Mouse (Mus musculus) midbrain, postnatal 0 days (tissue): ENCODE results near the gene Olfr26. TPM values are rescaled to one million over a fixed set of nuclear protein-coding genes. Genes with fewer than 3 reads are reported as not detected.

ENCODE experiments used
- ATAC-seq: fragments of 200-750 bp; cut with Nextera tagmentation; 2 replicates; pipeline ENCODE4 v1.8.0; 2017; ENCODE audit warnings: moderate number of reproducible peaks, mild to moderate bottlenecking, moderate TSS enrichment, moderate library complexity; ENCODE audit not compliant: low FRiP score
- DNase-seq: peaks from one replicate; pipeline ENCODE4 v3.0.0-alpha.2; 2015; ENCODE audit warnings: low spot score
- H3K27ac ChIP-seq: fragments of 300-500 bp; sonication (generic); 2 replicates; pipeline ENCODE4 v1.5.1; 2014; ENCODE audit warnings: low read depth, mild to moderate bottlenecking, low read length, mixed read lengths
- H3K27me3 ChIP-seq: fragments of 300-500 bp; sonication (generic); 2 replicates; pipeline ENCODE4 v1.6.1; 2014; ENCODE audit warnings: low read length, control low read depth, mixed read lengths; ENCODE audit not compliant: insufficient read depth
- H3K36me3 ChIP-seq: fragments of 300-500 bp; sonication (generic); 2 replicates; pipeline ENCODE4 v1.6.1; 2014; ENCODE audit warnings: low read length, control low read depth, mixed read lengths; ENCODE audit not compliant: insufficient read depth
- H3K4me1 ChIP-seq: fragments of 300-500 bp; sonication (generic); 2 replicates; pipeline ENCODE4 v1.6.1; 2014; ENCODE audit warnings: mild to moderate bottlenecking, control low read depth, antibody characterized with exemption, low read length, mixed read lengths; ENCODE audit not compliant: insufficient read depth
- H3K4me2 ChIP-seq: fragments of 300-500 bp; sonication (generic); 2 replicates; pipeline ENCODE4 v1.6.1; 2014; ENCODE audit warnings: low read depth, mild to moderate bottlenecking, low read length, mixed read lengths; ENCODE audit not compliant: poor library complexity, severe bottlenecking
- H3K4me3 ChIP-seq: fragments of 300-500 bp; sonication (generic); 2 replicates; pipeline ENCODE4 v1.5.1; 2014; ENCODE audit warnings: low read depth, mild to moderate bottlenecking, low read length, moderate library complexity
- H3K9ac ChIP-seq: fragments of 300-500 bp; sonication (generic); replicated peaks from 2 replicates; pipeline ENCODE4 v1.6.1; 2014; ENCODE audit warnings: mild to moderate bottlenecking, low read length, moderate library complexity, mixed read lengths; ENCODE audit not compliant: poor library complexity, severe bottlenecking
- H3K9me3 ChIP-seq: fragments of 300-500 bp; sonication (generic); 2 replicates; pipeline ENCODE4 v1.6.1; 2016; ENCODE audit warnings: low read length, control low read depth
- CTCF ChIP-seq: IDR thresholded peaks from 2 replicates; pipeline ENCODE4 v1.5.1; 2016; ENCODE audit warnings: antibody characterized with exemption, mild to moderate bottlenecking
- WGBS: fragments of 180-500 bp; shearing (Covaris S2); extraction: QIAGEN DNeasy Blood & Tissue Kit; methylation state at CpG from one replicate; pipeline ENCODE4 v1.1.7; 2014; 5-methylcytosine and 5-hydroxymethylcytosine counted together
- polyA plus RNA-seq: library from polyadenylated mRNA; unstranded; fragments of >200 nt; fragmentation: Nextera tagmentation; extraction: Ambion mirVana; gene quantifications from 2 replicates; pipeline ENCODE4 v1.2.1, GENCODE M21; 2015
- total RNA-seq: library from RNA; depleted of rRNA; stranded (reverse); fragments of >200 nt; gene quantifications from 2 replicates; pipeline ENCODE4 v1.2.3, GENCODE M21; 2014; rRNA removed

The Olfr26 gene
- total RNA-seq (not detected in 2 replicates), polyA plus RNA-seq (not detected in 2 replicates)

DNA sequence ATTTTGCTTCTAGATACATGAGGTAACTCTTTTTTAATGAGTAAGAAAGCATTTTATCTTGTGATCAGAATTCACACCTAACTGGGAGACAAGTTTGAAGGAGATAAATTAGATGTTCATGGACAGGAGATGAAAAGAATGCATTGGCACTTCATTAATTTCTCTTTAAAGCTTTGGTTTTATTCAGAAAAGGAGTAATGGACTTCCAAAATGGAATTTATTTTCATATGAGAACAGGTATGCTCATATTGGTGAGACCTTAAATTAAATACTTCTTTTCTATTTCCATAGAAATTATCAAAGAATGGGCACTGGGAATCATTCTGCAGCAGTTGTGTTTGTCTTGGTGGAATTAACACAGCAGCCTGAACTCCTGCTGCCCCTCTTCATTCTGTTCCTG, at the start of gene Olfr26:
Gene Olfr26 (plus strand): TSS at position 301 of the 400 bp plus-strand sequence.
- TF ChIP-seq CTCF, result no peak
- Histone ChIP-seq H3K9ac (no peak within 1 kb of the TSS), H3K27me3 (no peaks in the 10 kb centered on the region), H3K4me1 (no peaks in the 10 kb centered on the region), H3K4me3 (no peak within 1 kb of the TSS), H3K4me2 (no peak within 1 kb of the TSS), H3K27ac (no peak within 1 kb of the TSS), H3K36me3 (no peaks in the 10 kb centered on the region), H3K9me3 (no peaks in the 10 kb centered on the region)
- ATAC-seq (no peak), DNase-seq (no peak)

DNA sequence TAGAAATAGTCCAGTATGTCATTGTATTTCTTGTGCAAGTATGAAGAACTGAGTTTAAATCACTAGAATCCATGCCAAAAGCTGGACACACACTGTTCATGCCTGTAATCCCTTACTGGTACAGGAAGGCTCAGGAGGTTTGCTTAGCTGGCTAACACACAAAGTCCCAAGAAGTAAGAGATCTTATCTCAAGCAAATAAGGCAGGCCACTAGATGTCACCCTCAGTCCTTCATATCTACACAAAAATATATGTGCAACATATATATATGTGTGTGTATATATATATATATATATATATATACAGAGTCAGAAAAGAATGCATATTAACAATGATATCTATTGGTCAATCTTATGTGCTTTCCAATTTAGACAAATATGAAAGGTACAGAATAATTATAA, 49.2 kb upstream of the Olfr26 start:
- peak; percentile 77 for DNase-seq
- peak; percentile 65 for TF ChIP-seq CTCF
- Histone ChIP-seq H3K4me1 (no peaks in the 10 kb centered on the region), H3K9ac (no peak overlapping the region), H3K4me3 (no peak overlapping the region), H3K27me3 (no peaks in the 10 kb centered on the region), H3K36me3 (no peaks in the 10 kb centered on the region), H3K4me2 (no peak overlapping the region), H3K9me3 (no peaks in the 10 kb centered on the region), H3K27ac (no peak overlapping the region)
- peak; percentile 47; the same call in 1 of the 2 replicates for ATAC-seq

DNA sequence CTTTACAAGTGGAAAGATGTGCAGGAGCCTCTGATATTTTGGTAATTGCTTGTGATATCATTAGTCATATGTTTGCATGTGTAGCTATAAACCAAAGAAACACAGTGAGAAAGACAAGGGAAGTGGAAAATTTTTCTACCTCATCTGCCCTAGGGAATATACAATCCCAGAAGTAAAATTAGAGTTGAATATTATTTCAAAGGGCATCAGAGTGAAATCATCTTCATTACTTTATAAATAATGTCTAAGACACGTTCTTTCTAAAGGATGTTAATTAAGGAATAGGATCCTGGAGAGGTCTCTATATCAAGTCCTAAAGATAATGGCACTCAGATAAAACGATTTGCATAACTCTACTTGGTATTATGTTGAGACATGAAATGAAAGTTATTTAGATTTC, 40.5 kb upstream of the Olfr26 start, which contains the start of gene Olfr922:
Gene Olfr922 (plus strand): TSS at position 301 of the 400 bp plus-strand sequence.
- no peaks in the 10 kb centered on the region for H3K9me3 ChIP-seq
- H3K4me3 ChIP-seq, result no peak within 1 kb of the TSS
- 66% methylated on average over 2 of the region's 2 CpGs for WGBS
- no peaks in the 10 kb centered on the region for H3K27me3 ChIP-seq
- no peaks in the 10 kb centered on the region for H3K36me3 ChIP-seq
- no peak for TF ChIP-seq CTCF
- no peaks in the 10 kb centered on the region for H3K4me1 ChIP-seq
- no peak for DNase-seq
- ATAC-seq, result no peak
- H3K4me2 ChIP-seq, result no peak within 1 kb of the TSS
- H3K9ac ChIP-seq, result no peak within 1 kb of the TSS
- no peak within 1 kb of the TSS for H3K27ac ChIP-seq

DNA sequence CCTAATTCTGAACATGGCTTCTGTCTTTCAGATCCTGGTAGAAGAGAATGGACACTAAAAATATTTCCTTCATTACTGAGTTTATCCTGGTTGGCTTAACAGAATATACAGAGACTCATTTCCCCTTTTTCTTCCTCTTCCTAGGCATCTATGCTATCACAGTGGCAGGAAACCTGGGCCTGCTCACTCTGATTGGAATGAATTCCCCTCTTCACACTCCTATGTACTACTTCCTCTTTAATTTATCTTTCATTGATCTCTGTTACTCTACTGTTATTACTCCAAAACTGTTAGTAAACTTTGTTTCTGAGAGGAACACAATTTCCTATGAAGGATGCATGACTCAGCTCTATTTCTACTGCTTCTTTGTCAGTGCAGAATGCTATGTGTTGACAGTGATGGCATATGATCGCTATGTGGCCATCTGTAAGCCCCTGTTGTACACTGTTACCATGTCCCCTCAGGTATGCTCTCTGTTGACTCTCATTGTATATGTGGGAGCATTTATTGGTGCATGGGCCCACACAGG, 39.3 kb upstream of the Olfr26 start:
- 94% methylated on average over 1 of the region's 1 CpGs for WGBS
- no peaks in the 10 kb centered on the region for H3K9me3 ChIP-seq
- H3K27me3 ChIP-seq, result no peaks in the 10 kb centered on the region
- H3K36me3 ChIP-seq, result no peaks in the 10 kb centered on the region
- no peak for TF ChIP-seq CTCF
- DNase-seq (no peak), ATAC-seq (no peak)
- H3K27ac ChIP-seq, result no peak overlapping the region
- no peak overlapping the region for H3K9ac ChIP-seq
- H3K4me1 ChIP-seq, result no peaks in the 10 kb centered on the region
- no peak overlapping the region for H3K4me3 ChIP-seq
- H3K4me2 ChIP-seq, result no peak overlapping the region

DNA sequence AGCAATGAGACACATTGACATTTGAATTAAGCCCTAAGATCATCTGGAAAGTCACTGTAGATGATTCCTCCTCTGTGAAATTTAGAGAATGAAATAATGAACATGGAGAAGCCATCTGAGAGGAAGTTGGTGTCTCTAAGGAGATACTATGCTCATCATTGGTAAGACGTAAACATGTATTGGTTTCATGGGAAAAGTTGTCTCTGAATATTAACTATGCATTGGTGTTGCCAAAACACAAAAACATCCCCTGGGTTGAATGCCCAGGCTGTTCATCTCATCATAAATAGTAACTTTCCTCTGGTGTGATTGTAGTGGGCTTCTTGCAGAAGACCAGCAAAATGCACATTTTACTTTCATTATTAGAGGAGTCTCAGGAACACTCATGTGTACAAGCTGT, 28.6 kb upstream of the Olfr26 start, which contains the start of gene Olfr923:
Gene Olfr923 (plus strand): TSS at position 301 of the 400 bp plus-strand sequence.
- 97% methylated on average over 1 of the region's 1 CpGs for WGBS
- Histone ChIP-seq H3K4me3 (no peak within 1 kb of the TSS), H3K9ac (no peak within 1 kb of the TSS), H3K4me2 (no peak within 1 kb of the TSS), H3K9me3 (no peaks in the 10 kb centered on the region), H3K27me3 (no peaks in the 10 kb centered on the region), H3K27ac (no peak within 1 kb of the TSS), H3K4me1 (no peaks in the 10 kb centered on the region), H3K36me3 (no peaks in the 10 kb centered on the region)
- DNase-seq (no peak), ATAC-seq (no peak)
- TF ChIP-seq CTCF, result no peak

DNA sequence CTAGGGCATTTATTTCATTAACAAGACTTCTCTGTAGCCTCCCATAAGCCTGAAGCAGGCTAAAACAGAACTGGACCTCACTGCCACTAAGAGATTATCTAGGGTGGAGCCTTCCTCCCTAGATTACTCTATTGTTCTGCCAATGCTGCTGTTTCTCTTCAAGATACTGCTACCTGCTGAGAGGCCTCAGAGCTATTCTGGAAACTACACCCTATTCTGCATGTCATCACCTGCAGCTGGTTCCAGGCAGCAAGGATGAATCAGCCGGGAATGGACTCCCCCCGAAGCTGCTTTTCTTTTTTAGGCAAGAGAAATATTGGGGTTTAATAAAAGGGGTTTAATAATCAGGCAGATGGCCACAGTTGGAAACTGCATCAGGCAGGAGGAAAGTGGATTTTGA, 21.8 kb upstream of the Olfr26 start:
- no peak overlapping the region for H3K27ac ChIP-seq
- WGBS, result 70% methylated on average over 2 of the region's 2 CpGs
- DNase-seq, result no peak
- no peaks in the 10 kb centered on the region for H3K9me3 ChIP-seq
- H3K36me3 ChIP-seq, result no peaks in the 10 kb centered on the region
- ATAC-seq, result no peak
- H3K4me1 ChIP-seq, result no peaks in the 10 kb centered on the region
- H3K27me3 ChIP-seq, result no peaks in the 10 kb centered on the region
- no peak overlapping the region for H3K4me2 ChIP-seq
- H3K9ac ChIP-seq, result no peak overlapping the region
- no peak for TF ChIP-seq CTCF
- no peak overlapping the region for H3K4me3 ChIP-seq
